ENCODE assay signal across 9 mouse cellular contexts in the genomic region with DNA sequence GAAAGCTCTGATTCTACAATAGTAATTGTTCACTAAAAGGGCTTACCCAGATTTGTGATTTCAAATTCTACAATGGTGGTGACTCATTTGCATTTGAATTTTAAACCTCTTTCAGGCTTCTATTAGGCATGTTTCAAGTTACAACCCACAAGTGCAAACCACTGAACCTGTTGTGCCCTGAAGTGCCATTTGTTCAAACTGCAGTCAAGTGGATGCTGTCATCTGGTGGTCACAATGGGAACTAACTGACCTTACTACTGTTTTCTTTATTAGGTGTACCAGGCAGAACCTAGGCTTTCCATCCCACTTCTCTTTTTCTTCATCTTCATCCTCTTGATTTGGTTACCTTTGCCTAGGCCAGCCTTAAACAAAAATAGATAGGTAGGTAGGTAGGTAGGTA. TPM values are rescaled to one million over a fixed set of nuclear protein-coding genes. Genes with fewer than 3 reads are reported as not detected.
DNase-seq lines count a peak whose midpoint lies in the region; ATAC-seq and TF ChIP-seq lines count a peak whose summit lies in the region.
"Had no signal": no experiment of that assay in that cellular context is flagged by ENCODE, and none has a peak within 500 bp of the region (broad histone marks: within the 10 kb centered on the region; RNA-seq: fewer than 3 reads in every experiment).

No protein-coding gene starts in this region.

- H3K36me3 ChIP-seq in forebrain, embryonic 14.5 days (ENCODE audit: control insufficient read depth, insufficient read depth, low read length) = peaks cover 42% of the 10 kb centered on the region
- H3K36me3 ChIP-seq in forebrain, embryonic 15.5 days = peaks cover 23% of the 10 kb centered on the region
- 0 out of 2 replicates have a peak, but pooled peaks cover 8% of the 10 kb centered on the region for H3K36me3 ChIP-seq in midbrain, postnatal 0 days (ENCODE audit: insufficient read depth, low read length)
- peaks cover 6% of the 10 kb centered on the region for H3K36me3 ChIP-seq in midbrain, embryonic 11.5 days (ENCODE audit: control insufficient read depth, insufficient read depth, low read length)
- peaks cover 20% of the 10 kb centered on the region for H3K36me3 ChIP-seq in kidney, postnatal 0 days (ENCODE audit: insufficient read depth, low read length)

- TF ChIP-seq CTCF in midbrain, postnatal 0 days (IDR thresholded peaks at IDR 0.05) = peak; percentile 91
- peak; percentile 42 for TF ChIP-seq CTCF in bone marrow, adult 2 months (IDR thresholded peaks at IDR 0.05; ENCODE audit: control insufficient read depth, insufficient read depth, low read length)
- TF ChIP-seq CTCF in kidney, postnatal 0 days (IDR thresholded peaks at IDR 0.05; ENCODE audit: low read depth) = peak; percentile 89

- DNase-seq in forebrain, embryonic 14.5 days (ENCODE audit: low spot score) = peak; percentile 46
- DNase-seq in midbrain, postnatal 0 days (ENCODE audit: low spot score) = peak; percentile 67
- no peak for DNase-seq in midbrain, embryonic 11.5 days (ENCODE audit: low spot score, missing footprints)
- peak; percentile 72 for DNase-seq in kidney, postnatal 0 days (ENCODE audit: low spot score)
- peak; percentile 41 to 48 for DNase-seq in spleen, postnatal 36 days (ENCODE audit: low spot score in 2 of 2)
- no peak for DNase-seq in urinary bladder, postnatal 25 days (ENCODE audit: low spot score)

- no peaks in the 10 kb centered on the region for H3K27me3 ChIP-seq in forebrain, embryonic 14.5 days (replicated peaks; ENCODE audit: control insufficient read depth, insufficient read depth, low read length)
- no peaks in the 10 kb centered on the region for H3K27me3 ChIP-seq in forebrain, embryonic 15.5 days
- no peaks in the 10 kb centered on the region for H3K27me3 ChIP-seq in midbrain, postnatal 0 days (ENCODE audit: insufficient read depth, low read length)
- H3K27me3 ChIP-seq in midbrain, embryonic 11.5 days (ENCODE audit: control insufficient read depth, insufficient read depth, low read length) = no peaks in the 10 kb centered on the region
- no peaks in the 10 kb centered on the region for H3K27me3 ChIP-seq in kidney, postnatal 0 days (ENCODE audit: insufficient read depth, low read length)
- H3K27me3 ChIP-seq: neural tube, embryonic 13.5 days had no signal

- no peaks in the 10 kb centered on the region for H3K4me1 ChIP-seq in forebrain, embryonic 14.5 days (ENCODE audit: control insufficient read depth, insufficient read depth, low read length)
- no peaks in the 10 kb centered on the region for H3K4me1 ChIP-seq in forebrain, embryonic 15.5 days
- no peaks in the 10 kb centered on the region for H3K4me1 ChIP-seq in midbrain, postnatal 0 days (ENCODE audit: insufficient read depth, low read length)
- no peaks in the 10 kb centered on the region for H3K4me1 ChIP-seq in midbrain, embryonic 11.5 days (ENCODE audit: control insufficient read depth, insufficient read depth, low read length)
- peaks cover 2% of the 10 kb centered on the region for H3K4me1 ChIP-seq in bone marrow, adult 2 months (ENCODE audit: control insufficient read depth, insufficient read depth, low read length)
- no peaks in the 10 kb centered on the region for H3K4me1 ChIP-seq in kidney, postnatal 0 days (replicated peaks; ENCODE audit: insufficient read depth, low read length)
- H3K4me1 ChIP-seq: neural tube, embryonic 13.5 days had no signal

- no peak overlapping the region for H3K9ac ChIP-seq in forebrain, embryonic 14.5 days (ENCODE audit: low read length)
- no peak overlapping the region for H3K9ac ChIP-seq in forebrain, embryonic 15.5 days (replicated peaks)
- H3K9ac ChIP-seq in midbrain, postnatal 0 days (replicated peaks; ENCODE audit: low read length, poor library complexity, severe bottlenecking) = no peak overlapping the region
- no peak overlapping the region for H3K9ac ChIP-seq in midbrain, embryonic 11.5 days (ENCODE audit: low read length)
- no peak overlapping the region for H3K9ac ChIP-seq in kidney, postnatal 0 days (ENCODE audit: low read depth, low read length)
- H3K9ac ChIP-seq: neural tube, embryonic 13.5 days had no signal

- H3K4me3 ChIP-seq in forebrain, embryonic 14.5 days (ENCODE audit: low read depth, low read length) = no peak overlapping the region
- H3K4me3 ChIP-seq in forebrain, embryonic 15.5 days = no peak overlapping the region
- H3K4me3 ChIP-seq in midbrain, postnatal 0 days (ENCODE audit: low read depth, low read length) = no peak overlapping the region
- no peak overlapping the region for H3K4me3 ChIP-seq in midbrain, embryonic 11.5 days (ENCODE audit: low read depth, low read length)
- H3K4me3 ChIP-seq in bone marrow, adult 2 months (replicated peaks; ENCODE audit: control insufficient read depth, low read depth, low read length) = no peak overlapping the region
- H3K4me3 ChIP-seq in kidney, postnatal 0 days (replicated peaks; ENCODE audit: low read depth, low read length) = no peak overlapping the region
- H3K4me3 ChIP-seq: neural tube, embryonic 13.5 days had no signal

- no peak for TF ChIP-seq POLR2A in bone marrow, adult 2 months (IDR thresholded peaks at IDR 0.05; ENCODE audit: borderline replicate concordance, control insufficient read depth, low read depth, low read length)

- no peak for ATAC-seq in forebrain, embryonic 14.5 days
- ATAC-seq in forebrain, embryonic 15.5 days (replicated peaks) = no peak
- ATAC-seq in midbrain, postnatal 0 days (ENCODE audit: low FRiP score) = no peak
- ATAC-seq in midbrain, embryonic 11.5 days (ENCODE audit: low FRiP score) = no peak
- ATAC-seq in kidney, postnatal 0 days (replicated peaks; ENCODE audit: low FRiP score, low read depth) = no peak

- no peak overlapping the region for H3K27ac ChIP-seq in forebrain, embryonic 14.5 days (ENCODE audit: low read depth, low read length)
- H3K27ac ChIP-seq in forebrain, embryonic 15.5 days (replicated peaks) = no peak overlapping the region
- H3K27ac ChIP-seq in midbrain, postnatal 0 days (ENCODE audit: low read depth, low read length) = no peak overlapping the region
- H3K27ac ChIP-seq in midbrain, embryonic 11.5 days (ENCODE audit: low read depth, low read length) = no peak overlapping the region
- no peak overlapping the region for H3K27ac ChIP-seq in bone marrow, adult 2 months (ENCODE audit: control insufficient read depth, insufficient read depth, low read depth, low read length, poor library complexity)
- H3K27ac ChIP-seq in kidney, postnatal 0 days = no peak overlapping the region
- H3K27ac ChIP-seq: neural tube, embryonic 13.5 days had no signal

- H3K4me2 ChIP-seq in forebrain, embryonic 14.5 days (ENCODE audit: low read length) = no peak overlapping the region
- H3K4me2 ChIP-seq in forebrain, embryonic 15.5 days (replicated peaks) = no peak overlapping the region
- no peak overlapping the region for H3K4me2 ChIP-seq in midbrain, postnatal 0 days (ENCODE audit: low read depth, low read length, poor library complexity, severe bottlenecking)
- H3K4me2 ChIP-seq in midbrain, embryonic 11.5 days = no peak overlapping the region
- no peak overlapping the region for H3K4me2 ChIP-seq in kidney, postnatal 0 days (ENCODE audit: low read length)
- H3K4me2 ChIP-seq: neural tube, embryonic 13.5 days had no signal

- H3K9me3 ChIP-seq in forebrain, embryonic 14.5 days (replicated peaks; ENCODE audit: control insufficient read depth, low read length) = no peaks in the 10 kb centered on the region
- H3K9me3 ChIP-seq in forebrain, embryonic 15.5 days = no peaks in the 10 kb centered on the region
- no peaks in the 10 kb centered on the region for H3K9me3 ChIP-seq in midbrain, postnatal 0 days (ENCODE audit: low read length)
- no peaks in the 10 kb centered on the region for H3K9me3 ChIP-seq in midbrain, embryonic 11.5 days (ENCODE audit: control insufficient read depth, low read length)
- no peaks in the 10 kb centered on the region for H3K9me3 ChIP-seq in kidney, postnatal 0 days (replicated peaks; ENCODE audit: low read length)
- H3K9me3 ChIP-seq: neural tube, embryonic 13.5 days had no signal

RNA-seq across cellular contexts. Expression of gene Tgfbr1, which starts 46.8 kb away (rescaled TPM):
- polyA plus RNA-seq in forebrain, embryonic 14.5 days (2014; fragmentation: Nextera tagmentation; extraction: Ambion mirVana) = 43.1 and 43.9 TPM in 2 replicates
- 42.3 and 46.5 TPM in 2 replicates for polyA plus RNA-seq in forebrain, embryonic 15.5 days (2015; fragmentation: Nextera tagmentation; extraction: Ambion mirVana)
- 30.7 and 46.3 TPM in 2 replicates for total RNA-seq in midbrain, postnatal 0 days (2014; rRNA removed)
- 15.0 and 16.1 TPM in 2 replicates for polyA plus RNA-seq in midbrain, postnatal 0 days (2015; fragmentation: Nextera tagmentation; extraction: Ambion mirVana)
- polyA plus RNA-seq in midbrain, embryonic 11.5 days (2014; fragmentation: Nextera tagmentation; extraction: Ambion mirVana) = 121 and 133 TPM in 2 replicates
- polyA plus RNA-seq in bone marrow, adult 2 months (2011; ENCODE audit: insufficient read depth, insufficient read length, low replicate concordance, missing spikeins) = 4.2 and 5.6 TPM in 2 replicates
- 25.9 and 26.2 TPM in 2 replicates for polyA plus RNA-seq in kidney, postnatal 0 days (2015; fragmentation: Nextera tagmentation; extraction: Ambion mirVana)

Comparison
In these comparisons a context has a peak if more than half of its experiments do, and no peak if none do; other contexts are left out.
1. DNase-seq: peak in forebrain, embryonic 14.5 days (single experiment), midbrain, postnatal 0 days (single experiment), kidney, postnatal 0 days (single experiment) and spleen, postnatal 36 days (2 of 2); none in midbrain, embryonic 11.5 days (single experiment) and urinary bladder, postnatal 25 days (single experiment).
2. Peak in every context shown above with its lines, with median percentiles within 50 percentile points of each other: CTCF ChIP-seq.